Mouse (Mus musculus): Measurements from ENCODE around the gene Polrmt. TPM values are rescaled to one million over a fixed set of nuclear protein-coding genes. Genes with fewer than 3 reads are reported as not detected.

The Polrmt gene
- total RNA-seq, 1 experiment, result 109 TPM

DNA sequence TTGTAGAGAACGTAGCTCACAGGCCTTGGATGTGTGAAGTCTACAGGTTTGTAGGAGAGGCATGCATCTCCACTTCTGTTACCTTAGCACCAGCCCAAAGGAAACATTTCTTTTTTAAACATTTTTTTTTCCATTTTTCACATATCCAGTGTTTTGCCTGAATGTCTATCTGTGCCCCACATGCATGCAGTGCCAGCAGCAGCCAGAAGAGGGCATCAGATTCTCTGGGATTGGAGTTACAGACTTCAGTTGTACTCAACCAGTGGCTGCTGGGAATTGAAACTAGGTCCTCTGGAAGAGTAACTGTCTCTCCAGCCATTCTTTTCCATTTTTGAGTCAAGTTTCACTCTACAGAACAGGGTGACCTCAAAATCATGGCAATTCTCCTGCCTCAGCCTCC lies 13.9 kb downstream of the Polrmt start:
- Histone ChIP-seq H3K27ac (ENCODE audit: insufficient read depth, low read depth, low read length, poor library complexity, severe bottlenecking) (no peak overlapping the region), H3K9ac (ENCODE audit: insufficient read depth, low read depth, low read length, poor library complexity, severe bottlenecking) (no peak overlapping the region), H3K36me3 (ENCODE audit: control insufficient read depth, insufficient read depth, low read length, poor library complexity, severe bottlenecking) (peaks cover 16% of the 10 kb centered on the region), H3K9me3 (ENCODE audit: control insufficient read depth, insufficient read depth, low read depth, low read length) (peaks cover 3% of the 10 kb centered on the region; the same call in 1 of the 2 replicates), H3K4me1 (ENCODE audit: control insufficient read depth in 2 of 2, insufficient read depth in 2 of 2, low read length in 2 of 2, poor library complexity in 1 of 2) (peaks cover 0 to 5% of the 10 kb centered on the region in 2 experiments; a peak in 1 of 4 replicates), H3K4me3 (ENCODE audit: insufficient read depth in 1 of 2, low read depth in 1 of 2, low read length in 2 of 2, poor library complexity in 1 of 2, severe bottlenecking in 1 of 2) (no peak overlapping the region)
- in situ Hi-C loops (cut with MboI; ENCODE audit: low sequenced_read_pairs in 2 of 2, unreplicated experiment in 2 of 2), result no loop called here
- TF ChIP-seq ZNF384 (IDR thresholded peaks at IDR 0.05; ENCODE audit: low read depth, low read length) (no peak), MAFK (IDR thresholded peaks at IDR 0.05; ENCODE audit: insufficient read depth, low read depth, low read length) (no peak), CHD2 (IDR thresholded peaks at IDR 0.05; ENCODE audit: low read depth, low read length) (no peak), ZC3H11A (IDR thresholded peaks at IDR 0.05; ENCODE audit: borderline replicate concordance, low read depth, low read length) (no peak), HCFC1 (IDR thresholded peaks at IDR 0.05; ENCODE audit: borderline replicate concordance, insufficient read depth, low read length) (no peak)
- DNase-seq (ENCODE audit: low read depth, low spot score), result no peak

GRCm38 (mm10) chr10:79729357-79729965 lies 16.9 kb downstream of the Polrmt start:
- H3K27ac ChIP-seq (ENCODE audit: insufficient read depth, low read depth, low read length, poor library complexity, severe bottlenecking), result no peak overlapping the region
- no peaks in the 10 kb centered on the region for H3K9me3 ChIP-seq (ENCODE audit: control insufficient read depth, insufficient read depth, low read depth, low read length)
- peaks cover 0 to 7% of the 10 kb centered on the region in 2 experiments; a peak in 1 of 4 replicates for H3K4me1 ChIP-seq (ENCODE audit: control insufficient read depth in 2 of 2, insufficient read depth in 2 of 2, low read length in 2 of 2, poor library complexity in 1 of 2)
- in situ Hi-C loops (cut with MboI; ENCODE audit: low sequenced_read_pairs in 2 of 2, unreplicated experiment in 2 of 2), result no loop called here
- no peak overlapping the region for H3K9ac ChIP-seq (ENCODE audit: insufficient read depth, low read depth, low read length, poor library complexity, severe bottlenecking)
- TF ChIP-seq CHD2 (IDR thresholded peaks at IDR 0.05; ENCODE audit: low read depth, low read length), result no peak
- no peak for TF ChIP-seq ZNF384 (IDR thresholded peaks at IDR 0.05; ENCODE audit: low read depth, low read length)
- no peak for TF ChIP-seq ZC3H11A (IDR thresholded peaks at IDR 0.05; ENCODE audit: borderline replicate concordance, low read depth, low read length)
- TF ChIP-seq MAFK (IDR thresholded peaks at IDR 0.05; ENCODE audit: insufficient read depth, low read depth, low read length), result no peak
- TF ChIP-seq HCFC1 (IDR thresholded peaks at IDR 0.05; ENCODE audit: borderline replicate concordance, insufficient read depth, low read length), result no peak
- DNase-seq (ENCODE audit: low read depth, low spot score), result no peak
- H3K36me3 ChIP-seq (ENCODE audit: control insufficient read depth, insufficient read depth, low read length, poor library complexity, severe bottlenecking), result no peaks in the 10 kb centered on the region; the same call in 1 of the 2 replicates
- no peak overlapping the region for H3K4me3 ChIP-seq (ENCODE audit: insufficient read depth in 1 of 2, low read depth in 1 of 2, low read length in 2 of 2, poor library complexity in 1 of 2, severe bottlenecking in 1 of 2)

GRCm38 (mm10) chr10:79728323-79729249 lies 17.8 kb downstream of the Polrmt start:
- DNase-seq (ENCODE audit: low read depth, low spot score), result no peak
- Histone ChIP-seq H3K4me3 (ENCODE audit: insufficient read depth in 1 of 2, low read depth in 1 of 2, low read length in 2 of 2, poor library complexity in 1 of 2, severe bottlenecking in 1 of 2) (no peak overlapping the region), H3K4me1 (ENCODE audit: control insufficient read depth in 2 of 2, insufficient read depth in 2 of 2, low read length in 2 of 2, poor library complexity in 1 of 2) (peaks cover 0 to 7% of the 10 kb centered on the region in 2 experiments; a peak in 1 of 4 replicates), H3K9ac (ENCODE audit: insufficient read depth, low read depth, low read length, poor library complexity, severe bottlenecking) (no peak overlapping the region), H3K9me3 (ENCODE audit: control insufficient read depth, insufficient read depth, low read depth, low read length) (no peaks in the 10 kb centered on the region), H3K36me3 (ENCODE audit: control insufficient read depth, insufficient read depth, low read length, poor library complexity, severe bottlenecking) (no peaks in the 10 kb centered on the region; the same call in 1 of the 2 replicates), H3K27ac (ENCODE audit: insufficient read depth, low read depth, low read length, poor library complexity, severe bottlenecking) (no peak overlapping the region)
- in situ Hi-C loops (cut with MboI; ENCODE audit: low sequenced_read_pairs in 2 of 2, unreplicated experiment in 2 of 2), result no loop called here
- TF ChIP-seq MAFK (IDR thresholded peaks at IDR 0.05; ENCODE audit: insufficient read depth, low read depth, low read length), result no peak

GRCm38 (mm10) chr10:79726090-79726489 lies 20.3 kb downstream of the Polrmt start:
- in situ Hi-C loops (cut with MboI; ENCODE audit: low sequenced_read_pairs in 2 of 2, unreplicated experiment in 2 of 2), result no loop called here
- no peaks in the 10 kb centered on the region for H3K36me3 ChIP-seq (ENCODE audit: control insufficient read depth, insufficient read depth, low read length, poor library complexity, severe bottlenecking)
- TF ChIP-seq HCFC1 (IDR thresholded peaks at IDR 0.05; ENCODE audit: borderline replicate concordance, insufficient read depth, low read length) (no peak), MAFK (IDR thresholded peaks at IDR 0.05; ENCODE audit: insufficient read depth, low read depth, low read length) (no peak), CHD2 (IDR thresholded peaks at IDR 0.05; ENCODE audit: low read depth, low read length) (no peak), ZC3H11A (IDR thresholded peaks at IDR 0.05; ENCODE audit: borderline replicate concordance, low read depth, low read length) (no peak), ZNF384 (IDR thresholded peaks at IDR 0.05; ENCODE audit: low read depth, low read length) (no peak)
- no peak for DNase-seq (ENCODE audit: low read depth, low spot score)
- H3K27ac ChIP-seq (ENCODE audit: insufficient read depth, low read depth, low read length, poor library complexity, severe bottlenecking), result no peak overlapping the region
- H3K4me3 ChIP-seq (ENCODE audit: insufficient read depth in 1 of 2, low read depth in 1 of 2, low read length in 2 of 2, poor library complexity in 1 of 2, severe bottlenecking in 1 of 2), result no peak overlapping the region
- H3K4me1 ChIP-seq (ENCODE audit: control insufficient read depth in 2 of 2, insufficient read depth in 2 of 2, low read length in 2 of 2, poor library complexity in 1 of 2), result peaks cover 0 to 8% of the 10 kb centered on the region in 2 experiments; a peak in 1 of 4 replicates
- no peaks in the 10 kb centered on the region for H3K9me3 ChIP-seq (ENCODE audit: control insufficient read depth, insufficient read depth, low read depth, low read length)
- H3K9ac ChIP-seq (ENCODE audit: insufficient read depth, low read depth, low read length, poor library complexity, severe bottlenecking), result no peak overlapping the region
